Mouse (Mus musculus) megakaryocyte-erythroid progenitor cell, adult 5-6 weeks (primary cell): ENCODE data around the gene Zdhhc4. TPM values are rescaled to one million over a fixed set of nuclear protein-coding genes. Genes with fewer than 3 reads are reported as not detected.

Source experiments
- ATAC-seq: replicated peaks from 2 replicates; pipeline ENCODE4 v1.8.0; 2016; ENCODE audit warnings: mild to moderate bottlenecking, inconsistent platforms; ENCODE audit not compliant: severe bottlenecking, poor library complexity, low FRiP score, low TSS enrichment
- total RNA-seq, 2 experiments: library from RNA; stranded (forward) in 1 of 2; stranded (reverse) in 1 of 2; fragments of 200-1000, 215-1000 nt in 1 of 2; fragments of >200 nt in 1 of 2; fragmentation: Nextera tagmentation in 1 of 2; gene quantifications; 2 replicates each; pipeline ENCODE4 v1.2.3; 2014 to 2017

The Zdhhc4 gene
- total RNA-seq, 2 experiments from 2014 or later: 40.8 to 70.6 TPM

DNA sequence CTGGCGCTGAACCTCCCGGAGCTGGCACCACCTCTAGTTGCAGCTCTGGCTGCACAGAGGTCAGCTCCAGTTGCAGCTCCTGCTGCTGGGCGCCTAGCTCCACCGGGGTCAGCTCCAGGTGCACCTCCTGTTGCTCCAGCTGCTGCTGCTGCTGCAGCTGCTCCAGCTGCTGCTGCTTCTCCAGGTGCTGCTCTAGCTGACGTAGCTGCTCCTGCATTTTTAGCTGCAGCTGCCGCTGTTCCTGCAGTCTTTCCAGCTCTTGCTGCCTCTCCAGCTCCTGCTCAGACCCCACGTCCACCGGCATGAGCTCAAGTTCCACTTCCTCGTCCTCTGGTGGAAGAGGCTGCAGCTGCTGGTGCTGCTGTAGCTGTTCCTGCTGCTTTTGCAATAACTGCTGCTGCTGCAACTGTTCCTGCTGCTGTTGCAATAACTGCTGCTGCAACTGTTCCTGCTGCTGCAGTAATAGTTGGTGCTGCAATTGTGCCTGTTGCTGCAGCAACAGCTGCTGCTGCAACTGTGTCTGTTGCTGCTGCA, 40.6 kb downstream of the Zdhhc4 start:
- ATAC-seq: no peak

DNA sequence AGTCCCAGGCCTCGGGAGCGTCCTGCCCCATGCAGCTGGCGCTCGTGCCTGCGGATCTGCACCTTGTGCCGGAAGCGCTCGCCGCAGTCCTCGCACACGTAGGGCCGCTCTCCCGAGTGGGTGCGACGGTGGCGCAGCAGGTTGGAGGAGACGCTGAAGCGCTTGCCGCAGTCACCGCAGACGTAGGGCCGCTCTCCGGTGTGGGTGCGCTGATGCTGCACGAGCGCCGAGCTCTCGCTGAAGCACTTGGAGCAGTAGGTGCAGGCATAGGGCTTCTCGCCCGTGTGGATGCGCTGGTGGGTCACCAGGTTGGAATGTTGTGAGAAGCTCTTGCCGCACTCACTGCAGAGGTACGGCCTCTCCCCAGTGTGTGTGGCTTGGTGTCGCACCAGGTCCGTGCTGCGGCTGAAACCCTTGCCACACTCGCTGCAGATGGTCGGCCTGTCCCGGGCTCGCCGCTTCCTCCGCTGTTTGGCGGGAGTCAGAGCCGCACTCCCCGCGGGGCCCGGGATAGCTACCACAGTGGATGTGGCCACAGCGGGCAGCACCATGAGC, 41.2 kb downstream of the Zdhhc4 start:
- ATAC-seq: 0 out of 2 replicates have a peak, but pooled peaks have one; percentile 4

DNA sequence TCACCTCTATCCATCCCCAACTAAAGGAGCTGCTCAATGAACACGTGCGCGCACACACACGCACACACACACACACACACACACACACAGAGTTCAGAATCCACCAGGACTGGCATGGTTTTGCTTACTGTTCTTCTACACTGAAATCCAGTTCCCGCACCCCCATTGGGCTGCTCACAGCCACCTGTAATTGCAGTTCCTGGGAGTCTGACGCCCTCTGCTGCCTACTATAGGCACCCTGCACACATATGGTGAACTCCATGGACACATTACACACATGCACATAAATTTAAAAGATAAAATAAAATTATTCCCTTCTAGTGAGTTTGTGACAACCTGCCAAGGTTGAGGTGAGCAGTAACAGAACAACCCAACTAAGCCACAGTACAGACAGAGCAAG, 44.3 kb downstream of the Zdhhc4 start:
- ATAC-seq: no peak; the same call in 1 of the 2 replicates

DNA sequence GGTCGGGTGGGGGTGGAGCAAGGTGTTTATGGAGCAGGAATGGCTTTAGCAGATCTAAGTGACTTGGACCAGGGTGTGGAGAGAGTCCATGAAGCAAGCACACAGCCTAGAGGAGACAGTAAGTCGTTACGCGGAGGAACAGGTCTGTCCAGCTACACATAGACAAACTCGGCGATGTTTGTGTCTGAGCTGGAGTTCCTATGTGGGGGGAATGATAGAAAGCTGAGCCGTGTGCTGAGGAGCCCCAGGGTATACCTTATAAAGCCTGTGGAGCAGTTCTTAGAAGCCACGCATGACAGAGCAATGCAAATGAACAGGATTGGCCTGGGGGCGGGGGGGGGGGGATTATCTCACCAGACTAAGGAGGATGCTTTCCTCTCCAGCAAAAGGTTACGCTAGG, 49.8 kb downstream of the Zdhhc4 start:
- no peak for ATAC-seq

DNA sequence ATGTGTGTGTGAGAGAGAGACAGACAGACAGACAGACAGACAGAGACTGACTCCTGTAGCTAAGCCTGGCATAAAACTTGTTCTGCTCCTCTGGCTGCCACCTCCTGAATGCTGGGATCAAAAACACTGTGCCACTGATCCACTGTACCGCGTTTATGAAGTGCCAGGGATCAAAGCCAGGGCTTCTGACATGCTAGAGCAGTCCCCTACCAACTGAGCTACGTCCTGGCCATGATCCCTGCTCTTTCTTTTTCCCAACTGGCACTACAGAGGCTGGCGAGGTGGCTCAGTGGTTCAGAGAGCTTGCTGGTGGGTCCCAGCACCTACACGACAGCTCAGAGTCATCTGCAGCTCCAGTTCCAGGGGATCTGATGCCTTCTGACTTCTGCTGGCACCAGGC, 53.3 kb downstream of the Zdhhc4 start:
- no peak for ATAC-seq

DNA sequence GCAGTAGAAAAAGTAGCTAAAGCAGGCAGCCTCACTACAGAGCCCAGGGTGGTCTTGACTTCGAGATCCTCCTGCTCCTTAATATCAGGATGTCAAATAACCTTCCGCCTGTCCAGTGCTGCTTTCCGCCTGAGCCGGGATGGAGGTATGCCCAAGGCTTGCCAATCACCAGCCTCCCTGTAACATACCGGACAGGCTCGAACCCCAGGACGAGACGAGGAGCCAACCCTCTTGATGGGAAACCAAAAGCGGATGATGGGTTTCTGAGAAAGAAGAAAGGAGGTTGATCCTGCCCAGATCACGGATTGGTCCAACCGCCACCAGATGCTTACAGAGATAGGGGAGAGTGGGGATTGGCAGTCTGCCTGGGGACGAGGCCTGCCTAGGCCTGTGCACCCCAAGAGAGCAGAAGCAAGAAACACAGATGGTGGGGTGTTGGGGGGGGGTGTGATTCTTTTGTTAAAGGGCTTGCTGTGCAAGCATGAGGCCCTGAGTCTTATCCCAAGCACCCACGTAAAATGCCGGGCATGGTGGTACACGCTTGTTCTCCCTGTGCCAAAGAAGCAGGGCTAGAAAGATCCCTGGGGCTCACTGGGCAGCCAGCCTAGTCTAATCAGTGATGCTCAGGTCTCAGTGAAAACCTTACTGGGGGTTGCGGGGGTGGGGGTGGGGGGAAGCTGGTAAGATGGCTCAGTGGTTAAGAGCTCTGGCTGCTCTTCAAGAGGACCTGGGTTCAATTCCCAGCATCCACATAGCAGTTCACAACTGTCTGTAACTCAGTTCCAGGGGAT, 56.3 kb downstream of the Zdhhc4 start:
- peak; percentile 80 for ATAC-seq

DNA sequence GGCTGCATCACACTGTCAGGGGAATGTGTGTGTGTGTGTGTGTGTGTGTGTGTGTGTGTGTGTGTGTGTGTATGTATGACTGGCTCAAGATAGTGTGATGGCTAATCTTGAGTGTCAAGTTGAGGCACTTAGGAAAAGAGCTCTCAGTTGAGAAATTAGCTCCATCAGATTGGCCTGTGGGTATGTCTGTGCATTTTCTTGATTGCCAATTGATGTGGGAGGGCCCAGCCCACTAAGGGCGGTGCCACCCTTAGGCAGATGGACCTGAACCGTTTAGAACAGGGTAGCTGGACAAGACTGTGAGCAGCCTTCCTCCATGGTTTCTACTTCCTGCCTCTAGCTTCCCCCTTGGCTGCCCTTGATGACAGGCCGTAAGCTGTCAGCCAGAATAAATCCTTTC, 56.9 kb downstream of the Zdhhc4 start:
- ATAC-seq: peak; percentile 64

DNA sequence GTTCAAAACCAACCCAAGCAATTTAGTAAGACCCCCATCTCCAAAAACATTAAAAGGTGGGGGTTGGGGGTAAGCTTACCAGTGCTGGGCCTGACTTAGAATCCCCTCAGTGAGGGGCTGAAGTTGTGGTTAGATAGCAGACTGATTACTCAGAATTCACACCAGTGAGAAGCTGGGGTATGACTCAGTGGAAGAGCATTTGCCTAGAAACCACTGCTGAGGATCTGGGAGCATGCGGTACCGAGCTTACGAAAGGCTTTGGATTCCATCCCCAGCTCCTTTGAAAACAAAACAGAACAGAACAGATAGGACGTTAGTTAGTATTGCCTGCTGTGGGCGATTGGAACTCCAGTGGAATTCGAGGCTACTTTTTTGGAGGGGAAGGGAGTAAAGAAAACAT, 57.4 kb downstream of the Zdhhc4 start:
- no peak for ATAC-seq

DNA sequence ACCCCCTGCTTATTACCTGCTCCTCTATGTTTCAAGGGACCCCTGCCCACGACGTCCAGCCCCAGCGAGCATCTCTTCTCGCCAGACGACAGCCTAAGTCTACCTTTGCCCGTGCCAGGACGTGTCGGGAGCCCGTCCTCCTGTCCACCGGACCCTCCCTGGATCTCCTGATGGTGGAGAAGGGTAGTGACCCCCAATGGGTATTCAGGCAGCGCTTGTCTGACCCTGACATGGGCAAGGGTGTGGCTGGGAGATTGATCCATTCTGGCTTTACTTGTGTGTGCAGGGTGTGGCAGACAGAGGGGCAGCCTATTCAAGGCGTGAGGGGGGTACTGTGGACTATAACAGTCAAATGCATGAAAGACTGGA, 58.9 kb downstream of the Zdhhc4 start:
- no peak for ATAC-seq

DNA sequence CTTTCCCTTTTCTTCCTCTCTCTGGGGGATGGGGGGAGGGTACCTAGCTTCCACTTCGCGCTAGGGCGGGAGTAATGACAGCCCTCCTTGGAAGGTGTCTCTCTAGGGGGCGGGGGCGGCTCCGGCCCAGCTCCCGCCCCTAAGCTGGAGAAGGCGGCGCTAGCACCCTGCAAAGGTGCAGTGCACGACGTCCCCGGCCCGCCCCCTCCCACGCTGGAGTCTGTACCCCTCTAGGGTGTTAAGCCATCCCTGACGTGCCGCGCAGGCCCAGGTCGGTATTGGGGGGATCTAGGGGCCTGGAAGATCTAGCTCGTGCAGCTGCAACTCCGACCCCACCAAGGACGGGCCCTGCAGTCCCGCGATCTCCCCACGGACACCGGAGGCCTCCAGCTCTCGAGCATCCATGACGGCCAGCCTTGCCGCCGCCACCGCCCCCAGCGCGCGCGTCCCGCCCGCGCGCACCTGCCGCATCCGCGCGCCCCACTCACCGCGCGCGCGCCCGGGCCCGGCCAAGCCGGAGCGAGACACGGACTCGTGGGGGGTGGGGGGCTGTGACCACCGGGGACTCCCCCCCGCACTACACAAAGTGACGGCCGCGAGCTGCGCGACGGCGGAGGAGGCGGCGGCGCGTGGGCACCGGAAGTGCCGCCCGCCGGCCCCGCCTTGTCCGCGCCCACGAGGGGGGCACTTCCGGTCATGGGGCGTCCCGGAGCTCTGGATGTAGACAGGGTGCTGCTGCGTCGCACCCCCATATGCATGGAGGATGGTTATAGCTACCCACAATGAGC, 59.5 kb downstream of the Zdhhc4 start, which contains the start of gene Zfp316:
Gene Zfp316, minus strand, starts transcription at position 660 of the 788 bp plus-strand sequence.
- ATAC-seq: no peak

DNA sequence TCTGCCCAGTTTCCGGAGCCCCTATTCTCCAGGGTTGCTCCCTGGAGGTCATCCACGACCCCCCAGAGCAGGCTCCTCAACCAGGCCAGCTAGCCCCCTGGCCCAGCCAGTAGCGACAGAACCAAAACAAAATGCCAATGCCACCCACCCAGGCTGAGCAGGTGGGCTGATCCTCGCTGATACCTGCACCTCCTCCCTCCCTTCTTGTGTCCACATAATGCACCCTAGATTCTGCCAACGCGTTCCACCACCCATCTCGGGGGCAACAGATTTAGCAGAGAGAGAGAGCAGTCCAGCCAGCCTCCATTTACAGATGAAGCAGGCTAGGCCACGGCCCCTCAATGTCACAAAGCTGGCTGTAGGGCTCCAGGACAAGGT, 60.1 kb downstream of the Zdhhc4 start:
- no peak for ATAC-seq

DNA sequence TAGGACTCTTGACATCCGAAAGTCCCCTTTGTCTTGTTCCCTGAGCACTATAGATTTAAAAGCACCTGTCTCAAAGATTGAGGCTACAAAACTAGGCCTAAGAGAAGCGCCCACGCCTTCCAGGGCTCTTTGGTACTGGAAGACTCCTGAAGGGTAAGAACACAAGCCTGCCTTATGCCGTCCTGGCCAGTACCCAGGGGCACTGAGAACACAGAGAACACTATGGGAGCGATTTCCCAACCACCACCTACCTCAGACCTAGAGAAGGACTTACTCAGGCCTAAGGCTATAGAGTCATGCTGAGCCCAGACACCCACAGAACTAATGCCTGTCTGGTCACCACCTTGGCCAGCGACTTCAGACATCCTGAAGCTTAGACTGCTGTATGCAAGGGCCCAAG, 62.3 kb downstream of the Zdhhc4 start:
- ATAC-seq: no peak

Other genes with a start within 250 kb of the Zdhhc4 start
- 41.0 and 62.7 TPM in 2 replicates for gene Rnf216, start 216.3 kb downstream of the Zdhhc4 start, total RNA-seq (2014; fragmentation: Nextera tagmentation)
- gene Rnf216, start 216.3 kb downstream of the Zdhhc4 start, total RNA-seq (2017): 60.5 and 91.5 TPM in 2 replicates
- gene Olfr718-ps1, start 181.7 kb downstream of the Zdhhc4 start, total RNA-seq (2014; fragmentation: Nextera tagmentation): not detected in 2 replicates
- gene Olfr718-ps1, start 181.7 kb downstream of the Zdhhc4 start, total RNA-seq (2017): not detected in 2 replicates
- gene Rbak, start 148.5 kb downstream of the Zdhhc4 start, total RNA-seq (2014; fragmentation: Nextera tagmentation): 8.4 and 12.6 TPM in 2 replicates
- 5.6 and 8.5 TPM in 2 replicates for gene Rbak, start 148.5 kb downstream of the Zdhhc4 start, total RNA-seq (2017)
- gene Spdye4b, start 148.2 kb downstream of the Zdhhc4 start, total RNA-seq (2014; fragmentation: Nextera tagmentation): 2.9 TPM in 1 of 2 replicates, not detected in the other
- not detected in 2 replicates for gene Spdye4b, start 148.2 kb downstream of the Zdhhc4 start, total RNA-seq (2017)
- not detected in 2 replicates for gene Spdye4a, start 102.4 kb downstream of the Zdhhc4 start, total RNA-seq (2014; fragmentation: Nextera tagmentation)
- gene Spdye4a, start 102.4 kb downstream of the Zdhhc4 start, total RNA-seq (2017): not detected in 2 replicates
- gene Zfp12, start 94.1 kb downstream of the Zdhhc4 start, total RNA-seq (2014; fragmentation: Nextera tagmentation): 12.6 and 15.6 TPM in 2 replicates
- gene Zfp12, start 94.1 kb downstream of the Zdhhc4 start, total RNA-seq (2017): 10.6 and 17.4 TPM in 2 replicates
- gene Zfp316, start 59.2 kb downstream of the Zdhhc4 start, total RNA-seq (2014; fragmentation: Nextera tagmentation): 3.5 and 4.4 TPM in 2 replicates
- 2.8 and 3.7 TPM in 2 replicates for gene Zfp316, start 59.2 kb downstream of the Zdhhc4 start, total RNA-seq (2017)
- not detected in 2 replicates for gene Zfp853, start 35.6 kb downstream of the Zdhhc4 start, total RNA-seq (2014; fragmentation: Nextera tagmentation)
- gene Zfp853, start 35.6 kb downstream of the Zdhhc4 start, total RNA-seq (2017): not detected in 2 replicates
- 60.6 and 64.4 TPM in 2 replicates for gene E130309D02Rik, start 13.9 kb downstream of the Zdhhc4 start, total RNA-seq (2014; fragmentation: Nextera tagmentation)
- gene E130309D02Rik, start 13.9 kb downstream of the Zdhhc4 start, total RNA-seq (2017): 10.5 and 23.6 TPM in 2 replicates
- not detected in 2 replicates for gene Grid2ip, start 28.1 kb upstream of the Zdhhc4 start, total RNA-seq (2014; fragmentation: Nextera tagmentation)
- gene Grid2ip, start 28.1 kb upstream of the Zdhhc4 start, total RNA-seq (2017): not detected in 2 replicates
- 50.5 and 62.6 TPM in 2 replicates for gene Kdelr2, start 74.6 kb upstream of the Zdhhc4 start, total RNA-seq (2014; fragmentation: Nextera tagmentation)
- 70.8 and 84.3 TPM in 2 replicates for gene Kdelr2, start 74.6 kb upstream of the Zdhhc4 start, total RNA-seq (2017)
- gene Daglb, start 135.3 kb upstream of the Zdhhc4 start, total RNA-seq (2014; fragmentation: Nextera tagmentation): 15.7 and 23.9 TPM in 2 replicates
- 10.3 and 12.4 TPM in 2 replicates for gene Daglb, start 135.3 kb upstream of the Zdhhc4 start, total RNA-seq (2017)
- 140 and 211 TPM in 2 replicates for gene Rac1, start 198.8 kb upstream of the Zdhhc4 start, total RNA-seq (2014; fragmentation: Nextera tagmentation)
- gene Rac1, start 198.8 kb upstream of the Zdhhc4 start, total RNA-seq (2017): 64.1 and 110 TPM in 2 replicates